Mouse (Mus musculus): Measurements from ENCODE around the gene Rprd2. TPM values are rescaled to one million over a fixed set of nuclear protein-coding genes. Genes with fewer than 3 reads are reported as not detected.
A peak's percentile ranks its signal among the peaks of the same experiment; 100 is the strongest.
"Not testable (repeated sequence)": the region's sequence is repeated elsewhere in the genome, so short reads cannot be mapped to it uniquely, and the experiment has no call there.

Gene Rprd2
- total RNA-seq, 2 experiments from 2014 or later = 57.2 to 63.9 TPM

- DNase-seq (ENCODE audit: low spot score in 2 of 2) = peak; percentile 33 to 48
Measured at GRCm38 (mm10) chr3:95818026-95818511, 594 bp downstream of the Rprd2 start.

GRCm38 (mm10) chr3:95816681-95817080 is 2.0 kb downstream of the Rprd2 start:
- DNase-seq (ENCODE audit: low spot score in 2 of 2) = no peak

GRCm38 (mm10) chr3:95808384-95808783 is 10.3 kb downstream of the Rprd2 start:
- DNase-seq (ENCODE audit: low spot score in 2 of 2) = no peak

GRCm38 (mm10) chr3:95807630-95808029 is 11.0 kb downstream of the Rprd2 start:
- DNase-seq (ENCODE audit: low spot score in 2 of 2) = not testable (repeated sequence)

- DNase-seq (ENCODE audit: low spot score in 2 of 2) = no peak
Measured at GRCm38 (mm10) chr3:95806677-95807076, 12.0 kb downstream of the Rprd2 start.

GRCm38 (mm10) chr3:95803851-95804250 is 14.8 kb downstream of the Rprd2 start:
- DNase-seq (ENCODE audit: low spot score in 2 of 2) = no peak

- no peak for DNase-seq (ENCODE audit: low spot score in 2 of 2)
Measured at GRCm38 (mm10) chr3:95798756-95799155, 19.9 kb downstream of the Rprd2 start.

- DNase-seq (ENCODE audit: low spot score in 2 of 2) = no peak
Measured at GRCm38 (mm10) chr3:95794299-95794698, 24.4 kb downstream of the Rprd2 start.

- DNase-seq (ENCODE audit: low spot score in 2 of 2) = no peak
Measured at GRCm38 (mm10) chr3:95793662-95794061, 25.0 kb downstream of the Rprd2 start.

- no peak for DNase-seq (ENCODE audit: low spot score in 2 of 2)
Measured at GRCm38 (mm10) chr3:95785501-95785900, 33.2 kb downstream of the Rprd2 start.

- no peak for DNase-seq (ENCODE audit: low spot score in 2 of 2)
Measured at GRCm38 (mm10) chr3:95771985-95772384, 46.7 kb downstream of the Rprd2 start.

- DNase-seq (ENCODE audit: low spot score in 2 of 2) = no peak
Measured at GRCm38 (mm10) chr3:95765534-95765933, 53.1 kb downstream of the Rprd2 start.

GRCm38 (mm10) chr3:95763811-95764210 is 54.9 kb downstream of the Rprd2 start:
- no peak for DNase-seq (ENCODE audit: low spot score in 2 of 2)

GRCm38 (mm10) chr3:95762961-95763360 is 55.7 kb downstream of the Rprd2 start:
- no peak for DNase-seq (ENCODE audit: low spot score in 2 of 2)

GRCm38 (mm10) chr3:95761771-95762170 is 56.9 kb downstream of the Rprd2 start:
- DNase-seq (ENCODE audit: low spot score in 2 of 2) = no peak

GRCm38 (mm10) chr3:95760656-95761055 is 58.0 kb downstream of the Rprd2 start:
- no peak for DNase-seq (ENCODE audit: low spot score in 2 of 2)

- DNase-seq (ENCODE audit: low spot score in 2 of 2) = no peak
Measured at GRCm38 (mm10) chr3:95760106-95760505, 58.6 kb downstream of the Rprd2 start, which contains the start of gene Tars2. TSS of gene Tars2 (minus strand) at chr3:95760206.

GRCm38 (mm10) chr3:95758467-95759218 is 60.0 kb downstream of the Rprd2 start:
- no peak for DNase-seq (ENCODE audit: low spot score in 2 of 2)

GRCm38 (mm10) chr3:95756808-95757207 is 61.9 kb downstream of the Rprd2 start:
- DNase-seq (ENCODE audit: low spot score in 2 of 2) = no peak

- DNase-seq (ENCODE audit: low spot score in 2 of 2) = peak; percentile 96 to 97
Measured at GRCm38 (mm10) chr3:95754345-95755206, 64.1 kb downstream of the Rprd2 start.

- no peak for DNase-seq (ENCODE audit: low spot score in 2 of 2)
Measured at GRCm38 (mm10) chr3:95752935-95753334, 65.7 kb downstream of the Rprd2 start.

- no peak for DNase-seq (ENCODE audit: low spot score in 2 of 2)
Measured at GRCm38 (mm10) chr3:95740406-95740805, 78.3 kb downstream of the Rprd2 start.
